Mouse (Mus musculus): ENCODE data around the gene Sh3bgrl.
"Not testable (repeated sequence)": the region's sequence is repeated elsewhere in the genome, so short reads cannot be mapped to it uniquely, and the experiment has no call there.

Gene Sh3bgrl

DNA sequence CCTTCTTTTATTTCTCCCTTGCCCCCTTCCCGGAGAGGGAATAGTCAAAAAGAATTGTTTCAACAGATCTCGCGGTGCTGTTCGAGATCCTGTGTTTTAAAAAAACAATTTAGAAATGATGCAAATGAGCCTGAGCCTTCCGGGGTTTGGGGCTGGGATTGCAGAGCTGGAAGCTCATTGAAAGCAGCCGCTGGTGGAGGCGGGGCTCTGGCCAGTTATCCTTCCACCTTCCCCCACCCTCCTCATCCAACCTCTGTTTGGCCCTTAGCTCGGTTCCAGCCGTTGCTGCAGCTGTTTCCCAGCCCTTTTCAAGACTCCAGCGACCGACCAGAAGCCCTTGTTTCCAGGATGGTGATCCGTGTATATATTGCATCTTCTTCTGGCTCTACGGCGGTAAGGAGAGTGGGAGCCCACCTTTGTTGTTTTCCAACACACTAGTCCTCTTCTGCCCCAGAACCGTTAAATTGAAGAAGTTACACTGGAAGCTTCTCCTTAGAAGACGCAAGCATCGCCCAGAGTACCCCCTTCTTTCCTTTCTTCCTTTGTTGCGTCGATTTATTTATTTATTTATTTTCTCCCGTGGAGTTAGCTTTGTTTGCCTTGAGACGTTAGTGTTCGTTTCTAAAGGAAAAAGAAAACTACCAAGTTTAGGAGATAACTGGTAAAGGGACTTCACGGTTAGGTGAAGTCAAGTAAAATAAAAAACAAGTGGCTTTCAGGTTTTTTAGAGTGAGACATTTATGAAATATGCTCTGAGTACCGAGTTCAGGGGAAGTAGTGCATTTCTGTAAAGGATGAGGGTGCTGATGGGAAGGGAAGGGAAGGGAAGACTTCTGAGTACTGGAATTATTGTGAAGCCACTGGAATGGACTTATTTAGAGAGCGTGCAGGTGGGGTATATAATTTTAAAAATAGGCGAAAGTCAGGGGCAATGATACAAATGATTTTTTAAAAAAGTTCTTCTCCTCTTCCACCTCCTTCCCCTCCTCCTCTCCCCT, at the start of gene Sh3bgrl:
TSS of gene Sh3bgrl (plus strand) at position 121 of the 998 bp plus-strand sequence.
- peak; percentile 22 to 28 for DNase-seq (ENCODE audit: low spot score in 2 of 2)

DNA sequence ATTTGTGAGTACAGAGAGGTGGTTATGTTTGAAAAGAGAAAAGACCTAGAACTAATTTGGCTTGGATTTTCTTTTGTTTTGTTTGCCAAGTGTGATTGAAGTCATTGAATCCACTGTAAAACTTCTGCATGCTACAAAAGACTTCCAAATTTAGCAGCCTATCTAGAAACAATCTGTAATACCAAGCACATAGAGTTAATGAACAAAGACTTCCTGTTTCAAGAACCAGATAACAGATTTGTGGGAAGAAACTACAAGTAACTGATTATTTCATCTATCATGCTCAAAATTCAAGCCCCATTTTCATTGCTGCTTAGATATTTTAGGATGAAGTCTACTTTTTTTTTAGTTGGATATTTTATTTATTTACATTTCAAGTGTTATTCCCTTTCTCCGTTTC, 47.4 kb upstream of the Sh3bgrl start:
- no peak for DNase-seq (ENCODE audit: low spot score in 2 of 2)

DNA sequence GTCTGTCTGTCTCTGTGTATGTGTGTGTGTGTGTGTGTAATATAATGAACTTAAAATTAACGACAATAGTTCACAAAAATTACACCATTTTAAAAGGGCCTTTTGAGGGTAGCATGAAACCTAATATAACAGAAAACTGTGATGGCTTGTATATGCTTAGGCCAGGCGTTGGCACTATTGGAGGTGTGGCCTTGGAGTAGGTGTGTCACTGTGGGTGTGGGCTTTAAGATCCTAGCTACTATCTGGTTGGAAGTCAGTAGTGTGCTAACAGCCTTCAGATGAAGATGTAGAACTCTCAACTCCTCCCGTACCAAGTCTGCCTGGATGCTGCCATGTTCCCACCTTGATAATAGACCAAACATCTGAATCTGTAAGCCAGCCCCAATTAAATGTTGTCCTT, 23.4 kb upstream of the Sh3bgrl start:
- DNase-seq (ENCODE audit: low spot score in 2 of 2): no peak

DNA sequence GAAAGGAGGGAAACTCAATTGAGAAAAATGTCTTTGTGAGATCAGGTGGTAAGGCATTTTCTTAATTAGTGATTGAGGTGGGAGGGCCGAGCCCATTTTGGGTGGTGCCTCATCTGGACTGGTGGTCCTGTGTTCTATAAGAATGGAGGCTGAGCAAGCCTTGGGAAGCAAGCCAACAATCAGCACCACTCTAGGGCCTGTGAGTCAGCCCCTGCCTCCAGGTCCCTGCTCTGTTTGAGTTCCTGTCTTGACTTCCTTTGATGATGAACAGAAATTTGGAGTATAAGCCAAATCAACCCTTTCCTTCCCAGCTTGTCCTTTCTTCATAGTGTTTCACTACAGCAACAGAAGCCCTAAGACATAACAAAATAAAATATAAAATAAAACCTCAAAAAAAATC, 19.4 kb upstream of the Sh3bgrl start:
- DNase-seq (ENCODE audit: low spot score in 2 of 2): no peak

DNA sequence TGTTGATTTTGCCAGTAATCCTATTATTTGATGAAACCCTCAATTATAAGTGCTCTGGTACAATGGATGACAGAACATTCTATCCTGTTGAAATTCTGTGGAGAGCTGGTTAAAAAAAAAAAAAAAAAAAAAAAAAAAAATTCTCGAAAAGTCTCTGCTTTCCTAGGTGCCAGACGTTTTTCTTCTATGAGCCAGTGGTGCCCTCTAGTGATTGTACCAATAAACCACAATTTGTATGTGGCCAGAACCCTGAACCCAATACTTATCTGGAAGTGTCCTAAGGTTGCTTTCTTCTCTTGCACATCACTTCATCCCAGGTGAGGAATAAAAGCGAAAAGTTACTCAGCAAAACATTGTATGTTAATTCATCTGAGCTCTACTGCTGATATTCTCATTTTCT, 18.8 kb upstream of the Sh3bgrl start:
- DNase-seq (ENCODE audit: low spot score in 2 of 2): no peak

DNA sequence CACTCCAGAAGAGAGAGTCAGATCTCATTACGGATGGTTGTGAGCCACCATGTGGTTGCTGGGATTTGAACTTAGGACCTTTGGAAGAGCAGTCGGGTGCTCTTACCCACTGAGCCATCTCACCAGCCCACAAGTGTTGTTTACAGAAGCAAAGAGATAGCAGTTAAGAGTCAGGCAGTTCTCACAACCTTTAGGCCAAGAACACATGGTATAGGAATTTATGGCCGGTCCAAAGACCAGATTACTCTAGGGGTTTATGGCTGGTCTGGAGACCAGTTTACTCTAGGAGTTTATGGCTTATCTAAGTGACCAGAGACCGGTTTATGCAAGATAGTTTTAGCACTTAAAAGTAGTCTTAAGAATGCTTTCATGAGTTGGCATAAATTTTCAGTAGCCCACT, 15.8 kb upstream of the Sh3bgrl start:
- DNase-seq (ENCODE audit: low spot score in 2 of 2): not testable (repeated sequence)

DNA sequence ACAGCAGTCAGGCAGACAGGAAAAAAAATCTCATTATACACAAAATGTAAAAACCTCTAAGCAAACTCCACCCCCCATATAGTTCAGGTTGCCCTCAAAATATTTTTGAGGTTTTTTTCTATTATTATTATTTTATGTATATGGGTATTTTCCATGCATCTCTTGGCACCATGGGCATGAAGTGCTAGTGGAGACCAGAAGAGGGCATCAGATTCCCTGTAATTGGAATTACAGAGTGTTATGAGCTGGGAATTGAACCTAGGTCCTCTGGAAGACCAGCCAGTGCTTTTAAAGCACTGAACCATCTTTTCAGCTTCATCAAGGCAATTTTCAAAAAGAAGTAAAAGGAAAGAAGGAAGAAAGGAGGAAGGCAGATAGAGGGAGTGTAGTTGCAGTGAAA, 8.1 kb upstream of the Sh3bgrl start:
- DNase-seq (ENCODE audit: low spot score in 2 of 2): no peak

DNA sequence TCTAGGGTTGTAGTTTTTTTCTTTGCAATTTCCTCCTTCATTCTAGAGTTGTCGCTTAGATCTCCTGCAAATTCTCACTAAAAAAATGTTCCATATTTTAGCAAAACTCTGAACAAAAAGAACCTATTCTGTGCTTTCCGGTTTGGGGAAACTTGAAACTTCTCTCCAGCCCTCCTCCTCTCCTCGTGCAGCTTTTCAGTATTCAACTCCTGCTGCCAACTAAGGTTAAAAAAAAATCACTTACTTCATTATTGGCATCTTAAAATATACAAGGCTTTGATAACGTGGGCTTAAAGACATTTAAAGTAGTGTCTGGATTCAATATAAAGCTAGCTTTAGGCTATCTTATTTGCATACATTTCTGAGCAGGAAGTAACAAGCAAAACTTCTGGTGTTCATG, 365 bp upstream of the Sh3bgrl start:
- DNase-seq (ENCODE audit: low spot score in 2 of 2): no peak

DNA sequence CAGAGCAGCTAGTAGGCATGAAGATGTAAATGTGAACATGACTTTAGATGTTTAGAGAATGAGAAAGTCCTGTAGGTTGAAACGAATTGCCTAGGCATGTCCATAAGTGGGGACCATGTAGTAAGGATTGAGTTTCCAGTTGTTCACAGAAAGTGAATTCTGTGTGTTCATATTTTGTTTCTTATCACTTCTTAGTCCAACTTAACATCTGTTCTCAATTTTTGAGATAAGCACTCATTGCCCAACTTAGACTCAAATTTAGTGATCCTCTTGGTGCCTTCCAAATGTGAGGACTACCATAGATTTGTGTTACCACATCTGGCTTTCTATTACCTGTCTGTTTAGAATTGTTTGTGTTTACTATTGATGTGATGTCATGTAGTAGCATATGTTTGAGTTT, 3.3 kb downstream of the Sh3bgrl start:
- DNase-seq (ENCODE audit: low spot score in 2 of 2): no peak

DNA sequence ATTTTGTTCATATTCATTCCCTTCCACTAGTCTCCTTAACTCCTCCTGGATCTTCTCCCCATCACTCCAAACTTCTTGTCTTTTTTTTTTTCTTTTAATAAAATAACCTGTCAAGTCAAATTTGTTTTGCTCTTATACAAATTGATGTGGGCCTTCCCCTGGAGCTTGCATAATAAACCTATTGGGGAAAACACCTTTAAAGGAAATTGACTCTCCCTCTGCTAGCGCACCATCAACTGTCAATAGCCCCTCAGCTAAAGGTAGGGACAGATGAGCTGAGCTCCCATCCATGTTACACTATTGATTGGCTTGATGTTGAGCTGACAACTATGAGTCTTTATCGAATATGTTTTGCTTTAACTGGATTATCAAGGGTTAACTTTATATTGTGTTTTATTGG, 5.3 kb downstream of the Sh3bgrl start:
- no peak for DNase-seq (ENCODE audit: low spot score in 2 of 2)

DNA sequence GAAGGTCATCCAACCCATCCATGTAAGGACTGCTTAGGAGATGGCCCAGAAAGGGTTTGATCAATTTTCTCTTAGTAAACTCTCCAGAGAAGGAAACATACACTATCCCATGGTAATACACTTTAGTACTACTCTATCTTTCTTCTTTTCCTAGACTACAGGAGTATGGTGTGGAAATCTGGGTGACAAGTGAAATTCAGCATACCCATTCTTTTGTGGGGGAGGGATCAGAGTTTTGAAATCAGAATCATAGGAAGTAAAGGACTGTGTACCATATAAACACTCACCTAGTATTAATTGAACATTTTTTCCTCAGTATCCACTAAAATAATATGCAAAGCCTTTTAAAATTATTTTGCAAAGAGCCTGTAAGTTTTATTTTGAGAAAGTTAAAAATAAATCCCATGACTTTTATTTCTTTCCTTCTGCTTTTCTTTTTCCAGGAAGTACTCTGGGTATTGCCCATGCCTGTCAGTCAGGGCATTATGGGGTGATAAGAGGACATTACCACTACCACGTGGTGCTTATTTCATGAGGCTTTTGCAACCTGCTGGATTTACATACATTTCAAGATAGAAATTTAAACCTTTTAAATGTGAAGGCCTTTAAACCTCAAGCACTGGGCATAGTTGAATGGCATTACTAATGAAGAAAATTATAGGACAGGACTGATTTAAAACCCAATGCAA, 13.1 kb downstream of the Sh3bgrl start:
- DNase-seq (ENCODE audit: low spot score in 2 of 2): no peak

DNA sequence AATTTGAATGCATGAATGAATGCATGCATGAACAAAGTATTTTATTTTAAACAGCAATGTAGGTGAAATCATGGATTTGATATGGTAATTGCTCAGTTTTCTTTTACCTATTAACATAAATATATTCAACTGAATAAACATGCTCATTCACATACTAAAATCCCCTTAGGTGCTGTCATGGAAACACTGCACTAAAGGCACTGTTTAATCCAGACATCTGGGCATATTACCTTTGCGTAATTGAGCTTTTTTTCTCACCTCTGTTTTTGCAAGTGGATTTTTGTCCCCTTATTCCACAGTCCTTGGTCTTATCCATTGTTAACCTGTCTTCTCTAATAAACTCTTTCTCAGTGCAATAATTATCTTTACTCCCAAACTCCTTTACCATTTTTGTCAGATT, 17.7 kb downstream of the Sh3bgrl start:
- DNase-seq (ENCODE audit: low spot score in 2 of 2): no peak

DNA sequence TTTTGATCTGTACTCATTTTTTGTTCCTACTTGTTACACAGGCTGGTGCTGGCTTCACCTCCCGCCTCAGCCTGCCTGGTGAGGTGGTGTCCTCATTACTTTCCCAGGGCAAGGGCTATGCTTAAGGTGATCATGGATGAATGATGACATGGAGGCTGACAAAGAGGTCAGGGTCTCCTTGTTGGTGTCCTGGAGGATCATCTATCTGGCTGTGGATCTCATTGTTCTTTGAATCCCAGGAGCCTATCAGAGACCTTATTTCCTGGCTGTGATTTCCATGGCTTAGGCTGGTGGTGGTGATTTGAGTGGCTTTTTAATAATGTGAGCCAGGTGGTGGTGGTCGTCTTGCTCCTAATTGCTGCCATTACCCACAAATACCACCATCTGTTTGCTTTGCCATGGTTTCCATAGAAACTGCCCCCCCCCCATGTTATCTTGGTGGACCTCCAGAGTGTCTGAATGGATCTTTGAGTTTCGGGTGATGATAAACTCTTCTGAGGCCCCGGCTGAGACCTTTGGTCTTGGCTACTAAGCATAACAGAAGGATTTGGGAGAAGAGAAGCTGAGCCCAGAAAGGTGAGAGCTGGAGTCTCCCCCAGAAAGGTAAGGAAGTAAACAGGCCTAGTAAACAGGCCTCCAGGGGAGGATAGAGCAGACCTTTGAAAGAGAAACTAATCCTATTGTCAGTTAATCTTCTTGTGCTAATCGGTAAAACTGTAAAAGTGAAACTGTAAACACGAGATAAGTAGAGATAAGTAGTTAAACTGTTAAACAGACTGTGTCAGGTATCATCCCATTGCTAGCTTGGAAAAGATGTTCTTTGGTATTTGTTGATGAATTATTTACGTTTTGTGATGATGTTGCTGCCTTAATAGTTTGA, 18.5 kb downstream of the Sh3bgrl start:
- no peak for DNase-seq (ENCODE audit: low spot score in 2 of 2)

DNA sequence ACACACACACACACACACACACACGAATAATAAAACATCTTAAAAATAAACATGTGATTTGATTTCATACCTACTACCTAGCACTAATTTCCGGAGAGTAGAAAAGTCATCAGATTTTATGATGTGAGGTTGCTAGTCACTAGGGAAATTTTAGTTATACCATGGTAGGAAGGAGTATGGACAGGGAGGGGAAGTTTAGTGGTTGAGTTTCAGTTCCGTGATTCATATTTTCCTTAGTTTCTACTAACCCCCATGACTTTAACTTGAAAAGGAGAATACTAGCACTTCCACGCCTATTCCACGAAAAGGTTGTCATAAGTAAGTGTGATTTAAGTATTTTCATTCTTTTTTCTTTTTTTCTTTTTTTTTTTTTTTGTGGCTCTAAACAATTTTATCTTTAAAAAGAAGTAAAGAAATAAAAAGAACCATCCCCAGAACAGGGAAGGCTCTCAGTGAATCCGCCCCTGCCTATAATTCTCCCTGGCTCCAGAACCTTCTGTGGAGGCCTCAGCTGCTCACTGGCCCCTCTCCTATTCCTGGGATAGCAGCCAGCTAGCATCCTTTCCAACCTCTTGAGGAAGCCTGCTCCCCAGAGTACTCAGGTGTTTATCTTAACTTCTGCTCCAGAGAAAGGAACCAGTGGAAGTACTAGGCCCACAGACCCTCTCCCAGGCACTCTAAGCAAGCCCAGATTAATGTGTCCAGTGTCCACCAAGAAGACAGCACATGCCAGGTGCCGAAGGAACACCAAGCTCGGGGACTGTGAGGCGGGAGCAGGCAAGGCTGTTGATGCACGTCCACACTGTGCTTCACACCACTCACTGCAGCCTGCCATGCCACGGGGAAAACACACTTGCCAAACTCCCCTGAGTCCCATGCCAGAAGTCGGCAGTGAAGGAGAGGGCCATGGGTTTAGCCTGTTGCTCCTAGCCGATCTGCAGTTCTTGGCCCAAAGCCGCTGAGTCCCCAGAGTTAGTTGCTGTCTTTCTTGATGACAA, 25.0 kb downstream of the Sh3bgrl start:
- no peak for DNase-seq (ENCODE audit: low spot score in 2 of 2)

DNA sequence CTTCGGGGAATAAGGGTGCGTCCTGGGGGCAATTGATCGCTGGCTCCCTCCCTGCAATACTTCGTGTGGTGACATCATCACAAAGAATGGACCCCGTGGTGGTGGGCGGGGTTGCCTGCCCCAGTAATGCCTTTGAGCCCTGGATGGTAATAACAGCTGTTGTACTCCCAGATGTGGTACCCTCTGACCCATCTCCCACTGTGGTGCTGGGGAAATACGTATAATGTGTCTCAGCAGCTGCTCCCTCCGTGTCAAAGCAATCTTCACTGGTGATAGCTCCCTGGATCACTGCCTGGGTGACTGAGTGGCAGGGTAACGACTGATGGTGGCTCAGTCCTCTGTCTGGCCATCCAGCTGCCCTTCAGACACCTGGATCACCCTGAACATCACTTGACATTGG, 26.0 kb downstream of the Sh3bgrl start:
- no peak for DNase-seq (ENCODE audit: low spot score in 2 of 2)

DNA sequence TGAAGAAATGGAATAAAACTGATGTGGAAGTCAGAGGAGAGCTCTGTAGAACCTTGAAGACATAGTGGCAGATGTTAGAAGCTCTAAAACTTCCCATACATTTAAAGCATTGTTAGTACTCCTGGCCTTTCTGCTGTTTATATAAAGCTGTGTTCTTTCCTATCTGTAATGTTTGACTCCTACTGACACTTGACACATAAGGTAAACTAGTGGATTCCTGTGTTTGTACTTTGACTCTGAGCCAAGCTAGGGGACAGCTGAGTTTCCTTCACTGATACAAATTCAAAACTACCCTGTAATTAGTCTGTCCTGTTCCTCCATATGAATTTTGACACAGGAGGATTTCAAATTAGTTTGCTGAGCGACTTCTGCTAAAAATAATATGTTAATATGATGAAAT, 27.5 kb downstream of the Sh3bgrl start:
- DNase-seq (ENCODE audit: low spot score in 2 of 2): no peak

DNA sequence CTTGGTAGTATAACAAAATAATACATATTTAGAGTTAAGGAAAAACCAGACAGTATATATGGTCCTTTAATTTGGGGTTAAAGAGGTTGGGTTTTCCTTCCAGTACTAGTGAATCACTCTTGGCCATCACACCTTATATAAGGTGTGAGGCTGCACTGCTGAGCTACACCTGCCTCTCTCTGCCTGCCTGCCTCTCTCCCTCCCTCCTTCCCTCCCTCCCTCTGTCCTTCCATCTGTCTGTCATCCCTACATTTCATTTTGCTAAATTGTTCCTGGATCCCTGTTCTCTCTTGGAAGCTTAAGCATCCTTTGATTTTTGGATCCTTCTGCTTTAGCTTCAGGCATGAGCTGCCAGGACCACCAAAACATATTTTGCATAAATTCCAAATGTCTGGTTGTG, 28.6 kb downstream of the Sh3bgrl start:
- DNase-seq (ENCODE audit: low spot score in 2 of 2): no peak

DNA sequence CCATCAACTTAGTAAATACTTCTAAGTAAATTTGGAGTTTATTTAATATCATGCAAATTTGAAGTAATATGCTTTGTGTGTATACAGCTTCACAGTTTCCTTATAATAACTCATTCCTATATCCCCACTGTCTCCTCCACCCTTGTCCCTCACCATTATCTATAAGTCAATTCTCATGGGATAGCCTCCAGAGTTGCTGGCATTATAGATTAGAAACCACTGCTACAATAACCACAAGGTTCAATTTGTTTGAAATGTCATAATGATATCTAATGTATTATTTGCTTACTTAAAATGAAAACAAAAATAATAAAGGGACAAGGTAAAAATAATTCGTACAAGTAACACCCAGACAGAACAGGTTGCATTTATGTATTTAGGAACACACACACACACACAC, 31.7 kb downstream of the Sh3bgrl start:
- no peak for DNase-seq (ENCODE audit: low spot score in 2 of 2)

DNA sequence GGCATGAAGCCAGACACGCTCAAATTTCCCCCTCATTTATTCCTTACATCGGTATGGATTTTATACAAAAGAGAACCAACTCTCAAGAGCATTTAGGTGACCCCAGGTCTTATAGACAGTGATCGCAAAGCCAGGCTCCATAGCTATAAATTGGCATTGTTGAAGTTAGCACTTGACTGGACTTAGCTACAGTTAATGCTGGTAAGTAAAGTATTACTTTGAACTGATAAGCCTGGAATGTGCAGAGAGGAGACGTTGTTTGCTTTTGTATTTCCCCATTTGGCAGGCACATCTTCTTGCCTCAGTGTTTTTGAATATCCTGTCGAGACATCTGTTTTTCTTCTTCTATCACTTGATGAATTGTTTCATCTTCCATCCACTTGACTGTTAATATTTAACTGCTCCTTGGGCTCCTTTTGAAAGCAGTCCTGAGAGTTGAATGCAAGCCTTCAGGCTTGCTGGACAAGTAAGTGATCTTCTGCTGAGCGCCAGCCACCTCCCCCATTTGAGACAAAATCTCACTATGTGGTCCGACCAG, 32.5 kb downstream of the Sh3bgrl start:
- DNase-seq (ENCODE audit: low spot score in 2 of 2): no peak

DNA sequence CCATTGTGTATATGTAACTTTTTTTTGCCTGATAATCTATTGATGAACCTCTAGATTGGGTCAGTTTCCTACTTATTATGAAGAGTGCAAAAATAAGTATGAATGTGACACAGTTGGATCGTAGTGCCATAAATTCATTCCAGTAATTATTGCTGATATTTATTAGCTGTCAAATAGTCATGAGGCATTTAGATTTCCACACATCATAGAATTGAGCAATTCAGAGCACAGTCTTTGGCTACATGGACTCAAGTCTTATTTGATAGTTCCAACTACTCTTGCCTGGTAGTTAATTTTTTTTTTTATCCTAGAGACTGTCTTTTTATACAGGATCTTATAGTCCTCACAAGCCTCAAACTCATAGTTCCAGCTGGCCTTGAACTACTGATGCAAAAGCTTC, 34.9 kb downstream of the Sh3bgrl start:
- DNase-seq (ENCODE audit: low spot score in 2 of 2): no peak

DNA sequence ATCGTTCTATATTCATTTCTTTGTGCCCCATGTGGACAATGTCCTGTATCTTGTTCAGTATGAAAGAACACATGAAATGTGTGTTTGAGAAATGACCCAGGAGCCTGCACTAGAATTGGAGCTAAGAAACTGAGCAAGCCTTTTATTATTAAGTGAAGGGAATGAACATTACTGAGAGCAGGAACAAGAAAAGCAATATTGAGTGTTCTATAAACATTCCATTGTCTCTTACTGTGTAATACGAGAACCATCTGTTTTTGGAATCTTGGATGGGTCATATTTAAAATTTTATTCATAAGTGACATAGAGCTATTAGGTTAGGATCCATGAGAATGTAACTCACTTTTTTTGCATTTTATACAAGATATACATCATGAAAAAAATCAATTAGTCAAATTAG, 36.7 kb downstream of the Sh3bgrl start:
- DNase-seq (ENCODE audit: low spot score in 2 of 2): no peak

All from right cerebral cortex, postnatal 36 days (tissue).